Mouse (Mus musculus) NIH3T3 (cell line): ENCODE data around the gene H2-Q2.
"Not testable (repeated sequence)": the region's sequence is repeated elsewhere in the genome, so short reads cannot be mapped to it uniquely, and the experiment has no call there.

ENCODE experiments used
- DNase-seq: peaks from one replicate; pipeline ENCODE4 v3.0.0-alpha.2; 2012; ENCODE audit warnings: low read depth

Gene H2-Q2

DNA sequence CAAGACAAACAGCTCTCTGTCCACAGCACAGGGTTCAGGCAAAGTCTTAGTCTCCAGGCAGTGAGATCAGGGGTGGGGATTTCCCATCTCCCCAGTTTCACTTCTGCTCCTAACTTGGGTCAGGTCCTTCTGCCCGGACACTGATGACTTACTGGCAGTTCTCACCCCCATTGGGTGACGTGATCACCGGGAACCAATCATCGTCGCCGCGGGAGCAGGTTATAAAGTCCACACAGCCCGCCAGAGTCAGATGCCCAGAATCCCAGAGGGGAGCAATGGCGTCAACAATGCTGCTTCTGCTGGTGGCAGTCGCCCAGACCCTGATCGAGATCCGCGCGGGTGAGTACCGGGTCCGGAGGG, 37.3 kb downstream of the H2-Q2 start, which contains the start of gene H2-Q4:
Gene H2-Q4 (plus strand): TSS at position 249 of the 360 bp plus-strand sequence.
- peak; percentile 90 for DNase-seq

- DNase-seq = peak; percentile 42
Measured at GRCm38 (mm10) chr17:35379729-35380451, 37.8 kb downstream of the H2-Q2 start.

- not testable (repeated sequence) for DNase-seq
Measured at GRCm38 (mm10) chr17:35389796-35390195, 47.8 kb downstream of the H2-Q2 start.

GRCm38 (mm10) chr17:35392671-35393070, 50.6 kb downstream of the H2-Q2 start:
- not testable (repeated sequence) for DNase-seq

- not testable (repeated sequence) for DNase-seq
Measured at GRCm38 (mm10) chr17:35393864-35394800, 52.1 kb downstream of the H2-Q2 start.
